Mouse (Mus musculus) embryo, embryonic 11 days (tissue): ENCODE data around the gene Taf1a.

Experiments used
- DNase-seq: peaks from one replicate; pipeline ENCODE4 v3.0.0-alpha.2; 2015

Gene Taf1a

DNA sequence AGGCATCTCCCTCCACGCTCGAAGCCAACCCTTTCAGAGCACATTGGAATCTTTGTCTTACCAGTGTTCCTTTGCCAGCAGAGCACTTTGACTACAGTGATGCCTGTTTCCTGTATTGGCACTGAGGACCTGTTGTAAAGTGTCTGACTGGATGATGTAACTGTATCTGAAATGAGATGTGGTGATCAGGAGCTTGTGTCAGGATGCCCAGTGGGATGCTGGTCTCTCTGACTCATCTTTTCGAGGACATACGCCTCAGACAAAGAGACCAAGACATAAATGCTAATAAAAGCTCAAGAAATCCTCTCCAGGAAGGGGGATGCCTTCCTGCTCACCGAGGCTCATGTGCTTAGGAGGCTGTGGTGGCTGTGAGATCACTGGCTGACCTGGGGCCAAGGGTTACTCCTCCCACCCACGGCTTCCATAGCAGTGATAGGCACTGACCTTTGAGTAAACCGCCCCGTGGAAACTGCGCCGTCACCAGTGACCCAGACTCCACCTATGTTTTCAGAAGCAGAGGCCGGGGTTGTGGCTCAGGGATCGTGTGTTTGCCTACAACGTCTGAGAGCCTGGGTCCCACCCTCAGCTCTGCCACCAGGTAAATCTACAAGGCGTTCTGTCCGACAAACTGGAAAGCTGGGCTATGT lies 25.4 kb downstream of the Taf1a start:
- DNase-seq, result no peak

DNA sequence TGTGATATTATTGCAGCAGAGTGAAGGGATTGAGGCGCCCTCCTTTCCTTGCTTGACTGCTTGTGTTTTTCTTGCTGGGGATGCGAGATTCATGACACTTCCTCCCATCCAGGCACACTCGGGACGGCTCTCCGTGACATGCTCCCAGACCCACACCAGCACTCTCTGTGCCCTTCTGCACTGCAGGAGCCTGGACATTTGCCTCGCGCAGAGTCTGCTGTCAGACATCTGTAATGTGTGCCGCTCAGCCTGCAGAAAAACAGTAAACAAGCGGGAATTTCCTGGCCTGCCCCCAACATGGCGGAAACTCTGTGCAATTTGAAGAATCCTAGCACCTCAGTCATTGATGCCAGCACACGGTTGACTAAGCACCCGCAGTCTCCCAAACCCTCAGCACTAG lies 29.1 kb downstream of the Taf1a start, which contains the start of gene Hhipl2:
TSS of gene Hhipl2 (plus strand) at position 343 of the 400 bp plus-strand sequence.
- DNase-seq, result no peak

DNA sequence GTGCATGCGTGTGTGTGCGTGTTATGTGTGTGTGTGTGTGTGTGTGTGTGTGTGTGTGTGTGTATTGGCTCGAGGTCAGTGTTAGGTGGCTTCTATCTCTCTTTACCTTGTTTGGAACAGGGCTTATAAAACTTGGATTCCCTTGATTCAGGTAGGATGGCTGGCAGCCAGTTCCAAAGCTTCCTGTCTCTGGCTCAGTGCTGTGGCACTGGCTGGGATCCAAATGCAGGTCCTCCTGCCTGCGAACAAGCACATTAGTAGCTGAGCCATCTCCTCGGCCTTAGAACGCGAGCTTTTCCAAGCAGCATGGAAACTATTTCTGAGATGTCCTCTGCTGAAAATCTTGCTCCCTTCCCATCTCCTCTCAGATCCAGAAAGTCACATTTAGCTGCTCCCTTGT lies 31.0 kb downstream of the Taf1a start:
- DNase-seq, result no peak

DNA sequence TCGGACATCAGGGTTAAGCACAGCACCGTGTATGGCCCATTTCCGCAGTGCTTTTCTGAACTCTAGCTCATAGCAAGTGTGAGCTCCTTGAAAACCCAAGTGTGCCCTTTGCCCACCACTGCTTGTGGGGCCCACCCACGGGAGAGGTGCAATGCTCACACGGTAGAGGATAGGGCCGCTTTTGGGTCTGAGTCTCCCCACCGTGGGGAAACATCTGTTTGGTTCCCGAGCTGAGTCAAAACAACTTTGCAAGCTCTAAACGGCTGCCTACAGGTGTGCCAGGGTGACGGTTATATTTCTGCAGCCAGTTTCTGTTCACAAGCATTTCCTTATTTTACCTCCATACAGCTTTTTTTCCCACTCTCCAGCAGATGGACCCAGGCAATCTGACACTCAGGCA lies 31.5 kb downstream of the Taf1a start:
- DNase-seq, result no peak

- no peak for DNase-seq
Measured at GRCm38 (mm10) chr1:183424100-183424499, 35.3 kb downstream of the Taf1a start.

DNA sequence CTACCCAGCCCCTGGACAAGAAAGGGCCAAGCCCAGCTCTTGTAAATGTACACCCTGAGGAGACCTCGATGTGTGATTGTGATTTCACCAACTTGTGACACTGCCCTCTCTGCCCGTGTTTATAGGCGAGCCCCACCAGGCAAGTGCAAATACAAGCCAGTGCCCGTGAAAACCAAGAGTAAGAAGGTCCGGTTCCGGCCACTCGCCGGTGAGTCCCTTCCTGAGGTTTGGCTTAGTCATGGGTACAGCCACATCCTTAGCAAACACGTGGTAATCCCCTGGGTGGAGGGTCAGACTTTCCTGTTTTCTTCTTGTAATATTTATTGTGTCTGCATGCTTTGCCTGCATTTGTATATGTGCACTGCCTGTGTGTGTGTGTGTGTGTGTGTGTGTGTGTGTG lies 46.1 kb downstream of the Taf1a start:
- DNase-seq, result no peak

DNA sequence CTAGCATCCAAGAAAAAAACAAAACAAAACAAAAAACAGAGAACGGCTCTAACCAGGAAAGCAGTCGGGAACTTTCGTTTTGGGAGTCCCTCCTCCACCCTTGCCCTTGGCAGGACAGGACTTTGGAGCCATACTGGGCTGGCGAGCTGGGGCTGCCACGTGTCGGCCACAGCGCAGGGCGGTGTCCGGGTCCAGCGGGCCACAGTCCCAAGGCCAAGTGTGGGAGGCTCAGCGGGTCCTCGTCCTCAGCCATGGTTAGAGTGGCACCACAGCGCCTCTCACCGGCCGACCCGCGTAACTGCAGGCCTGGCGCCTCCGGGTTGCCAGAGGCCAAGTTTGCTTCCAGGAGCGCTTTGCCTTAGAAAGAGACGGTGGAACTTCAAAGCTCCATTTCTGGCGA lies 50.3 kb downstream of the Taf1a start:
- peak; percentile 56 for DNase-seq

DNA sequence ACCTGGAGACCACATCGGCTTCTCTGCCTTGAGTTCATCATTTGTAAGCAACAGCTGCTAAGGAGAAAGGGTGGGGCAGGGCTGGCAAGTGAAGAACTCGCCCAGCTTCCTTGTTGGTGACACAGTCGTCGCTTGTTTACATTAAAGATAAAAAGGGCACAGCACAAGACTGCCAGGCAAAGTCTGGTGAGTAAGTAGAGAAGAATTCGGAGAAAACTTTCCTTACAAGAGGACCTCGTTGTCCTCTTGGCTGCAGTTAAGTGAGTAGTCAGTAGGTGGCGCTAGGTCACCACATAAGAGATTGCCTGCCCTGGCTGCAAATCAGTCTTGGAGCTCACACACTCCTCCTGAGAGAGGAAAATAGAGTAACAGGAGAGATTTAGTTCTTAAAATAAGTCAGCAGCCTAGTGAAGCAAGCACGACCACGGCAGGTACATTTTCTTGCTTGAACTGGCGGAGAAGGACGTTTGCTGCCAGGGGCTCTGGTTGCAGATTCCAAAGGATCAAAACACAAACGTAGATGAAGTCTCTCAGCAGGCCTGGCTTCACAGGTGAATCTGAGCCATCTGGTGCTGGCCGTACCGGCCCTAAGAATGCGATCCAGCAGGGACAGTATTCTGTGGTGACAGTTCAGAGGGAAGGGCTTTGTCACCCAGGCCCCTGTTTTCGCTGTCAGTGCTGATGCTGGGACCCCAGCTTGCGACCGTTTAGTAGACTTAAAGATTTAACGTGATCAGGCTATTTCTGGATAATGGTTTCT lies 53.4 kb downstream of the Taf1a start:
- peak; percentile 88 for DNase-seq

DNA sequence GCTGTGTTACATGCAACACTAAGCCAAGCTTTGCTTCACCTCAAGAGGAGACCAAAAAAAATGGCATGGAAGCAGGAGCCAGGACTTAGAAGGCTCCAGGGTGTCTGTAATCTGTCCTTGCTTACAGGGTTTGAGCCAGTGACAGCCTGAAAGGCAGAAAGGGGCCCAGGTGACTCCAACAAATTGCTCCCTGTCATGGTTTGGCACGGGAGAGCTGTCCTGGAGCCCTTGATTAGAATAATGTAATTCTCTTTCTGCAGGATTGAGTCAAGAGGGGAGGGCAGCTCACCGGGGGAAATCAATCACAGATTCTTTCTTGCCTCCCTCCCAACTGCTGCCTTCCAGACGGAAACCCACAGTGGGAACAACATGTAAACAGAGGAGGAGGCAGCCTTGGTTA lies 64.3 kb downstream of the Taf1a start:
- no peak for DNase-seq
